Mouse (Mus musculus) C2C12 (cell line): ENCODE results near the gene Sgsm2.

Experiments used
- CEBPB ChIP-seq: IDR thresholded peaks from one replicate; pipeline ENCODE4 v1.6.1; 2011; ENCODE audit warnings: low read depth, mild to moderate bottlenecking, control low read depth, moderate library complexity
- CTCF ChIP-seq: IDR thresholded peaks from one replicate; pipeline ENCODE4 v1.5.1; 2011; ENCODE audit not compliant: control insufficient read depth, insufficient read depth, insufficient read length
- MAX ChIP-seq: IDR thresholded peaks from one replicate; pipeline ENCODE4 v1.6.1; 2011; ENCODE audit warnings: mild to moderate bottlenecking, control low read depth
- MYOD1 ChIP-seq: IDR thresholded peaks from one replicate; pipeline ENCODE4 v1.6.1; 2011; ENCODE audit warnings: low read depth; ENCODE audit not compliant: control insufficient read depth, insufficient read length
- MYOG ChIP-seq: IDR thresholded peaks from one replicate; pipeline ENCODE4 v1.6.1; 2011; ENCODE audit not compliant: control insufficient read depth, insufficient read length; ENCODE audit errors: extremely low read depth
- USF1 ChIP-seq: IDR thresholded peaks from one replicate; pipeline ENCODE4 v1.6.1; 2011; ENCODE audit warnings: low read depth, mild to moderate bottlenecking, control low read depth, moderate library complexity

DNA sequence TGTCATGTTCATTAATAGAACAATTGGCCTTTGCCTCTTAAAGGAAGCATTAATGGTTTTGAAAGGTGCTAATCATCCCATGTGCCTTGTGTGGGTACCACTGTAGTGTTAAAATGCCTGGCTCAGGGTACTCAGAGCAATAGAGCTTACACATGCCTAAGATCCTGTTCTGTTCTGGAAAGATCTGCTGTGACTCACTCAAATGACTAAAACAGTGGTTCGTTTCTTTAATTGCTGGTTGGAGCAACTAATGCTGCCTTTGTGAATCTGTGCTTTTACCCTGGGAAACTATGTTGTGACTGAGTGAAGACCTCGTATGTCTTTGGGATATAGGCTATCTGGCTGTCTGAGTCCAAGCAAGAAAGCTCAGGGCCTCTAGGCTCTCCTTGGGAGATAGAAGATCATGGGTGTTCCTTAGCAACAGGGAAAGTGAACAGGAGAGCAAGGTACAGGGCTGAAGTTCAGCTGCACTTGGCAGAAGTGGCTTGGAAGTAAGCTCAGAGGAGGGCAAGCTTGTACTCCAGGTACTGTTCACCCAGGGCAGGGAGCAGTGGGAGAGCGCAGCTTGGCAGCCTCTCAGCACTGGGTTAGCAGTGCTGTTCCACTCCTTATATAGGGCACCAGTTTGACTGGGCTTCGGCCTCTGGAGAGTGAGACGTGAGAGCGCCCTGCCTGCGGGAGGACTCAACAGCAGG lies 74.0 kb downstream of the Sgsm2 start:
- no peak for TF ChIP-seq CEBPB
- no peak for TF ChIP-seq CTCF
- no peak for TF ChIP-seq MYOG
- no peak for TF ChIP-seq MAX
- TF ChIP-seq USF1: no peak
- no peak for TF ChIP-seq MYOD1
